Mouse (Mus musculus): ENCODE measurements around the gene Zkscan5.
"Not testable (repeated sequence)": the region's sequence is repeated elsewhere in the genome, so short reads cannot be mapped to it uniquely, and the experiment has no call there.

Gene Zkscan5

DNA sequence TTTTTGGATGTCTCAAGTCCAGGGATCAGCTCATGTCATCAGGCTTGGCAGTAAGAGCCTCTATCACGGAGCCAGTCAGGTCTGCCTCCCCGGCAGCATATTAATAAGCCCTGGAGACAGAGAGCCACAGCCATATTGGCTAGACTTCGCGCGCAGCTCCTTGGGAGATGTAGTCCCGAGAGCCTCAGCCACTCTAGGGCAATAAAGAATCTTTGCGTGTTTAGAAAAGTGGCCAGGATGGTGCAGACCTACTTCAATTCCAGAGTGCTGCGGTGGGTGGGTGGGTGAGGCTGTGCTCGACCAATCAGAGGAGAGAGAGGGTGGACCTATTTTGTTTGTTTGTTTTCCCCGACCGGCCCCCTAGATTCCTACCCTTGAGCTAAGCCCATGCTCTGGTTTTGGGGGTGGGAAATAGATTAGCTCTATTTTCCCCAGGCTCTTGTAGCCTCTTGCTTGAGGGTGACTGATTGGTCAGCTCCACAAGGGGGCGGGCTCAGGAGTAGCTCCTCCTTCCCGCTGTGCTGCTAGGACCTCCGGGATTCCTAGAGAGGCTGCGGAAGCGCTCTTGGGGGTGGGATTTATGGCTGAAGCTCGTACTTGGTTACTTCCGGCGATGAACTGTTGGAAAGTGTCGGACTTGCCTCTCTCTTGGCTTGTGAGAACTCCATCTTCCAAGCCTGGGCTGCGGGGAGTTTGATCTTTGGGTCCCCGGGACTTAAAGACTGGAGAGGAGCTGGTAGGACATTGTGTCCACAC is at the start of gene Zkscan5:
TSS of gene Zkscan5 (plus strand) at position 627 of the 756 bp plus-strand sequence.
- peak; percentile 97 for DNase-seq (ENCODE audit: low read depth, low spot score)

DNA sequence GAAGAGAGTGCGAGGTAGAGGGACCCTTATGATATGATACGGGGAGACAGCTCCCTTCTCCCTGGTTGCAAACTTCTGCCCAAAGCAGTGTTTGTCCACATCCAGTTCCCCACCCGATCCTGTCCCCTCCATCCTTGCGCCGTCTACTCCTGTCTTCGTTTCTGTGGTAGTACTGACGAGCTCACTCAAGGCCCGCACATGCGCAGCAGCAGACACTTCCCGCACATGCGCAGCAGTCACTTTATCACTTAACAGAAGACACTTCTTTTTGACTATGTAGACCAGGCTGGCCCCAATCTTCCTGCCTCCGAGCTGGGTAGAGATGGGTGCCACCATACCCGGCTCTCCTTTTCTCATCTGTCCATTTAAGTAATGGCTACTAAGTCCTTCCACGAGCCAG is 43.0 kb upstream of the Zkscan5 start:
- DNase-seq (ENCODE audit: low read depth, low spot score): no peak

GRCm38 (mm10) chr5:145164710-145165109 is 39.7 kb upstream of the Zkscan5 start:
- DNase-seq (ENCODE audit: low read depth, low spot score): no peak

DNA sequence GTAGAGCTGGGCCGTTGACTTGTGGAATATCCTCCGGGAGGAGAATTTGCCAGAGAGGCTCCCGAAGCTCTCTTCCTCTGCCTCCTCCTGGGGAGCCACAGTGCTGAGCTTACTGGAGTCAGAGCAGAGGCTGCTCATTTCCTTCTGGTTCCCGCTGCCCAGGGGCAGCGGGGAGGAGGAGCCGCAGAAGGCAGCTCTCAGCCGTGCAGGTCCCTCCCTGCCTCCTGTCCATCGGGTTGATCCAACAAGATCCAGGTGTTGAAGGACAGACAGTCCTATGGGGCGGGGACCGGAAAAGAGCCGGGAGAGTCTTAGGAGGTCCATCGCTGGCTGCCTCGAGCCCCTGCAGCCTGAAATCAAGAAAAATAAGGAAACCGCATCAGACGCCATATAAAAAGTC is 39.2 kb upstream of the Zkscan5 start:
- no peak for DNase-seq (ENCODE audit: low read depth, low spot score)

DNA sequence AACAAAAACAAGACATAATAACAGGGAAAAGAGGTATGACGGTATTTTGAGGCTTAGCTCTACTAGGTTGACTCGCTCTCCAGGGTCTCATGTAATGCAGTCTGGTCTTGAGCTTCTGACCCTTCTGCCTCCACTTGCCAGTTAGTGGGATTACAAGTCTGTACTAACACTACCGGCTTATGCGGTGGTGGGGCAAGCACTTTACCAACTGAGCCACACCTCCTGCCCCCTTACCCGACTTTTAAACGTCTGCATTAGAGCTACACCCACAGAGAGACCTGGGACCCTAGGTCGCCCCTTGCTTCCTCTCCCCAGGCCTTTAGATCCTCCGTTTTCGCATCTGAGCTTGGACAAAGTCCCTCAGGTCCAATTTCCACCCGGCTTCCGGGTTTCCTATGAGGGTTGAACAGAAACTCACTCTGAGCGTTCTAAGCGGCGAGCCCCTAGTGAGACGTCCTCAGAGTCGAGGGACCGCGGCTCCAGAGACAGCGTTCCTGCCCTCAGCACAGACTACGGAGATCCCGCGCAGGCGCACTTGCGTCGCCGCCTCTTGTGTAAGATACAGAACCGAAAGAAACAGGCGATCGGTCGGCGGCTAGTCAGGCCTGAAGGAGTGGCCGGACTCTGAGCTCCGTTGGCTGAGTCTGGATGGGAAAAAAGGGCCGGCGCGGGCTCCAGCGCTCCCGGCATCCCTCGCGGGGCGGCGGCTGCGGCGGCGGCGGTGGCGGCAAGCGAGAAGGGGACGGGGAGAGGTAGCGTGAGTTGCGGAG is 37.6 kb upstream of the Zkscan5 start, which contains the start of the genes Ptcd1 and Cpsf4:
TSS of gene Ptcd1 (minus strand) at position 573 of the 770 bp plus-strand sequence.
TSS of gene Cpsf4 (plus strand) at position 678 of the 770 bp plus-strand sequence.
- peak; percentile 97 for DNase-seq (ENCODE audit: low read depth, low spot score)

GRCm38 (mm10) chr5:145167306-145167661 is 37.1 kb upstream of the Zkscan5 start:
- DNase-seq (ENCODE audit: low read depth, low spot score): no peak

- DNase-seq (ENCODE audit: low read depth, low spot score): no peak
Measured at GRCm38 (mm10) chr5:145178461-145178980, 25.8 kb upstream of the Zkscan5 start.

DNA sequence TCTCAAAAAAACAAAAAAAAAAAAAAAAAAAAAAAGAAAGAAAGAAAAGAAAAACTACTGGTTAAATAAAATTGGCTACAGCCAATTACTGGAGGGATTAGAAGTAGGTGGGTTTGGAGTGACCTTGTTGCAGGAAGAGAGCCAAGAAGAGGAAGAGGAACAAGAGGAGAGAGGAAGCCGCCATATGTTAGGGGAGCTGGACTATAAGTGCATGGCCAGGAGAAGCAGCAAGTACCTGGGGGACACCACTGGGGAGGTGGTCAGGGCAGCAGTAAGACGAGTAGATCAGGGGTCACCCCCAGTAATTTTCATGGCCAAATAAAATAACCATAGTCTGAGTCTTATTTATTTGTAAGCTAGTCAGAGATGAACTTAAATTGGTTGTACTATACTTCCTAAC is 19.1 kb upstream of the Zkscan5 start:
- no peak for DNase-seq (ENCODE audit: low read depth, low spot score)

DNA sequence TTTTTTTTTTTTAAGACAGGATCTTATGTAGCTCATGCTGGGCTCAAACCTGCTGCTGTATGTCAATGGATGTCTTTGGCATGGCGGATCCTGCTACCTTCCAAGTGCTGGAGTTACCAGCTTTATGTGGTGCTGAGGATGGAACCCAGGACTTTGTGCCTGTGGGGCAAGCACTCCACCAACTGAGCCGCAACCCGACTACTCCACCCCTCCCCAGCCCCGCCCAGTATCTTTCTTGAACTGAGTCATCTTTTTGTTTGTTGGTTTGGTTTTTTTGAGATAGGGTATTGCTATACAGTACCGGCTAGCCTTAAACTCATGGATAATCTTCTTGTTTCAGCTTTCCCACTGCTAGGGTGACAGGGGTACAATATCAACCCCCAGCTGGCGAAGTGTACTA is 14.9 kb upstream of the Zkscan5 start:
- no peak for DNase-seq (ENCODE audit: low read depth, low spot score)

DNA sequence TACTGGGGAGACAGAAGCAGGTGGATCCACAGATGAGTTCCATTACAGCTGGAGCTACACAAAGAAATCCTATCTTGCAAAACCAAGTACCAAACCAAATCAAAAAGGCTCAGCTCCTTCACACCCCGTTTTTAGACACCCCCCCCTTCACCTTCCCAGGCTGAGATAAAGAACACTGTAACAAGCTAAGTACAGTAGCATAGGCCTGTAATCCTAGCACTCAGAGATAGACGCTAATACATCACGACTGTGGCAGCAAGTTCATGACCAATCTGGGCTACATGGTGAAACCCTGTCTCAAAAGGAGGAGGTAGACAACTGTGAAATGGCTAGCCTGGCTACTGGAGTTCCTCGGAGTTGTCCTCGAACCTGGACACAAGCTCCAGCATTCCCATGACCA is 14.0 kb upstream of the Zkscan5 start:
- DNase-seq (ENCODE audit: low read depth, low spot score): no peak

GRCm38 (mm10) chr5:145190875-145191798 is 13.2 kb upstream of the Zkscan5 start:
- peak; percentile 86 for DNase-seq (ENCODE audit: low read depth, low spot score)

DNA sequence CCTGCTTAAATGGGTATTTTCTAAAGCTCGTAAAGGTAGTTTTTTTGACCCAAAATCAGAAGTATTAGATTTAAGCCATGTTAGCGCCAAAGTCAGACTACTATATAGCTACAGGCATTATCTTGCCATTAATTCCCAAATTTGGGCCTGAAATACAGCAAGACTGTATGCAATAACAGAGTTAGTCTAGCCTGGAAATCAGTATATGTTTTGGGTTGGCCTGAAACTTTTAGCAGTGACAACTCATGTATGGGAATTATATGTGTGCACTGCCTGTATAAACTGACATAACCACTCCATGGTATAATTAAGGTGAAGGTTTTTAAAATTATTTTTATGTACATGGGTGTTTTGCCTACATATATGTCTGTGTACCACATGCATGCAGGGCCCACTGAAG is 12.4 kb upstream of the Zkscan5 start, which contains the start of gene Atp5j2:
TSS of gene Atp5j2 (minus strand) at position 101 of the 400 bp plus-strand sequence.
- no peak for DNase-seq (ENCODE audit: low read depth, low spot score)

DNA sequence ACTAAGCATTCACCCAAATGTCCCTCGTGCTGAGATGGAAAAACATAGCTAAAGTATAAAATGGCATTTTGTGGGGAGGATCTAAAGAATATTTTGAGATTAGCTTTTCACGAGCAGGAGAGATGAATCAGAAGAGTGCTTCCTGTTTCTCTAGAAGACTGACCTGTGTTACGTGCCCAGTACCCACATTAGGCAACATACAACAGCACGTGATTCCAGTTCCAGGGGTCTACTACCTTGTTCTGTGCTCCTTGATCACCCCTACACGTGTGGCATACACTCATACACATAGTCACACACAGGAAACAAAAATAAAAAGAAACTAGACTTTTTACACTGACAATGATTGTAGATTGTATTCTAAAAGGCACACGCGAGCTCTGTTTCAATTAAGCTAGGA is 4.0 kb upstream of the Zkscan5 start:
- no peak for DNase-seq (ENCODE audit: low read depth, low spot score)

GRCm38 (mm10) chr5:145201321-145201991 is 2.9 kb upstream of the Zkscan5 start, which contains the start of gene Zkscan14:
Zkscan14 (minus strand) TSS chr5:145201868.
- DNase-seq (ENCODE audit: low read depth, low spot score): peak; percentile 39

DNA sequence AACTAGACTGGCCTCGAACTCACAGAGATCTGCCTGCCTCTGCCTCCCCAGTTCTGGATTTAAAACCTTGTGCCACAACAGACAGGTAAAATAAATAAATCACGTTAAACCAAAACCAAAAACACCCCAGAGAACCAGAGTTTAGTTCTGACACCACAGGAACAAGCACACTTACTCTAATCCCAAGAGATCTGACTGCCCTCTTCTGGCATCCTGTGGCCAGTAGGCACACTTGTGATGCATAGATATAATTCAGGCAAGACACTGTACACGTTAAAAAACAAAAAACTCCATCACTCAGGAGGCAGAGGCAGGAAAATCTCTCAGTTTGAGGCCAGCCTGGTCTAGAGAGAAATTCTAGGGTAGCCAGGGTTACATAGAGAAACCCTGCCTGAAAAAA is 1.9 kb upstream of the Zkscan5 start:
- DNase-seq (ENCODE audit: low read depth, low spot score): no peak

- no peak for DNase-seq (ENCODE audit: low read depth, low spot score)
Measured at GRCm38 (mm10) chr5:145205041-145205440, 679 bp downstream of the Zkscan5 start.

GRCm38 (mm10) chr5:145207385-145207784 is 3.0 kb downstream of the Zkscan5 start:
- no peak for DNase-seq (ENCODE audit: low read depth, low spot score)

- no peak for DNase-seq (ENCODE audit: low read depth, low spot score)
Measured at GRCm38 (mm10) chr5:145207954-145208353, 3.6 kb downstream of the Zkscan5 start.

GRCm38 (mm10) chr5:145208391-145208790 is 4.0 kb downstream of the Zkscan5 start:
- not testable (repeated sequence) for DNase-seq (ENCODE audit: low read depth, low spot score)

- DNase-seq (ENCODE audit: low read depth, low spot score): no peak
Measured at GRCm38 (mm10) chr5:145211340-145211739, 7.0 kb downstream of the Zkscan5 start.

GRCm38 (mm10) chr5:145212216-145212615 is 7.9 kb downstream of the Zkscan5 start:
- no peak for DNase-seq (ENCODE audit: low read depth, low spot score)
